Mouse (Mus musculus) 3T3-L1 (cell line): ENCODE measurements at regions not wholly inside any gene's neighbourhood (a gene's known extent, or its start where the extent isn't known, plus 50 kb on each side); places are given as distances from the start of the nearest gene placed in this dataset.

Source experiments
- DNase-seq: peaks from one replicate; pipeline ENCODE4 v3.0.0-alpha.2; 2015; ENCODE audit warnings: low read depth, low spot score

- peak; percentile 33 for DNase-seq
Measured at GRCm38 (mm10) chrX:61046700-61047099, 138.7 kb downstream of the Cdr1 start.

- DNase-seq, result no peak
Measured at GRCm38 (mm10) chrX:61043147-61043546, 142.2 kb downstream of the Cdr1 start.
